Mouse (Mus musculus): ENCODE measurements at regions not wholly inside any gene's neighbourhood (a gene's known extent, or its start where the extent isn't known, plus 50 kb on each side); places are given as distances from the start of the nearest gene placed in this dataset.

DNA sequence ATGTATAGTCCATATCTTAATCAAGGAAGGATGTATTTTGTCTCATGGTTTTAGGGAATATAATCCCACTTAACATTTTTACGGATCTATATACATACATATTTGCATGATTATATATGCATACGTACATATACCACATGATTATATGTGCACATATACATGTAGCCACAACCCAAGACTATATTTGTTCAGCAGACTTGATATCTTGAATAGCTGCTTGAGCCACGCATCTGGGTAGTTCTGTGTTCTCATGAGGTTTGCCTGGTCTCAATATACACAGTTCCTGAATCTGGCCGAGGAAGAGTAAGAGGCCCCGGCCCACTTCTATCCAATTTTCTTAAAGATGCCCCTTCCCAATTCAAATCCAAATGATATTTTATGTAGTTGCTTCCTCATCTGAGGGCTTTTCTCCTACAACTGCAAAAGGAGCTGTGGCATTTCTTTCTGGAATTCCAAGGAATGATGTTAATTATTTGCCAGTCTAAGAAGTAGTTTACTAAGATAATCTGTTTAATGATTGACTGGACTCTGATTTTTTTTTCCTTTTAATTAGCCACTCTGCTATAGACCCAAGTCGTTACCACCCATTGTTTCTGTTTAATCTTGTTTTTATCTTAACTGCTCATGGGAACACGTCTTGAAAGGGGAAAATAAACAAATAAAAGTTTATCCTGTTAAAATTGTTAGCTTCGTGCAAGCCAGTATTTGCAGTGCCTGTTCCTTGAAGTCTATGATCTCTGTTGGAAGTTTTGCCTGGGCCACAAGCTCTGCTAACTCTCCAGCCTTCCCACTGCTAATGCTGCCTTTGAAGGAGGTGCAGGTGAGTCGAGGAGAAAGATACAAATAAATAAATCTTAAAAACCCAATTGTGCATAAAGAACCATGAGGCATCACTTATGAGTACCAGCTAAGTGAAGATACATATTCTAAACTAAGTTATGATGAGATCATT, 112.9 kb upstream of the Kitl start:
- TF ChIP-seq POLR2A (IDR thresholded peaks at IDR 0.05; ENCODE audit: low read depth, low read length) (no peak), CTCF (IDR thresholded peaks at IDR 0.05; ENCODE audit: extremely low read depth, insufficient read depth, insufficient read length, insufficient replicate concordance) (no peak)
